Mouse (Mus musculus): Measurements from ENCODE around the gene Iqcn.
A peak's percentile ranks its signal among the peaks of the same experiment; 100 is the strongest.

Gene Iqcn

GRCm38 (mm10) chr8:70755661-70756475, 52.6 kb downstream of the Iqcn start:
- DNase-seq (ENCODE audit: low read depth), result no peak

GRCm38 (mm10) chr8:70756476-70757040, 53.3 kb downstream of the Iqcn start:
- peak; percentile 14 for DNase-seq (ENCODE audit: low read depth)

GRCm38 (mm10) chr8:70757523-70758307, 54.5 kb downstream of the Iqcn start:
- peak; percentile 40 for DNase-seq (ENCODE audit: low read depth)

- no peak for DNase-seq (ENCODE audit: low read depth)
Measured at GRCm38 (mm10) chr8:70758308-70758615, 55.0 kb downstream of the Iqcn start.

GRCm38 (mm10) chr8:70758616-70759561, 55.6 kb downstream of the Iqcn start:
- no peak for DNase-seq (ENCODE audit: low read depth)

- peak; percentile 57 for DNase-seq (ENCODE audit: low read depth)
Measured at GRCm38 (mm10) chr8:70760350-70760749, 57.1 kb downstream of the Iqcn start.

- DNase-seq (ENCODE audit: low read depth), result peak; percentile 97
Measured at GRCm38 (mm10) chr8:70760775-70761406, 57.6 kb downstream of the Iqcn start, which contains the start of gene Mpv17l2. Mpv17l2 (minus strand) TSS chr8:70760946.

GRCm38 (mm10) chr8:70762118-70762517, 58.9 kb downstream of the Iqcn start:
- no peak for DNase-seq (ENCODE audit: low read depth)

- peak; percentile 73 for DNase-seq (ENCODE audit: low read depth)
Measured at GRCm38 (mm10) chr8:70763354-70763753, 60.1 kb downstream of the Iqcn start.

GRCm38 (mm10) chr8:70764026-70764425, 60.8 kb downstream of the Iqcn start:
- no peak for DNase-seq (ENCODE audit: low read depth)

- DNase-seq (ENCODE audit: low read depth), result no peak
Measured at GRCm38 (mm10) chr8:70764676-70765075, 61.4 kb downstream of the Iqcn start.

GRCm38 (mm10) chr8:70765329-70765728, 62.1 kb downstream of the Iqcn start:
- peak; percentile 68 for DNase-seq (ENCODE audit: low read depth)

GRCm38 (mm10) chr8:70765838-70766570, 62.7 kb downstream of the Iqcn start:
- peak; percentile 82 for DNase-seq (ENCODE audit: low read depth)

GRCm38 (mm10) chr8:70766571-70767440, 63.5 kb downstream of the Iqcn start:
- peak; percentile 54 for DNase-seq (ENCODE audit: low read depth)

All from naive thymus-derived CD4-positive, alpha-beta T cell, adult 2 months (primary cell).